Mouse (Mus musculus): ENCODE measurements around the gene Erg.

- TF ChIP-seq JUND (conservative IDR thresholded peaks at IDR 0.05; ENCODE audit: low read depth, low read length), result no peak
- TF ChIP-seq CTCF (conservative IDR thresholded peaks at IDR 0.05 in 1 of 2, IDR thresholded peaks at IDR 0.05 in 1 of 2; ENCODE audit: low read depth in 2 of 2, low read length in 2 of 2), result no peak
- TF ChIP-seq GABPA (IDR thresholded peaks at IDR 0.05; ENCODE audit: insufficient replicate concordance, low read depth, low read length), result no peak
- no peak for TF ChIP-seq HCFC1 (IDR thresholded peaks at IDR 0.05; ENCODE audit: low read depth, low read length)
These were observed 221.2 kb downstream of the Erg start for GRCm38 (mm10) chr16:95365214-95365613.
